Mouse (Mus musculus): ENCODE results near the gene Eipr1. TPM values are rescaled to one million over a fixed set of nuclear protein-coding genes. Genes with fewer than 3 reads are reported as not detected.
A peak's percentile ranks its signal among the peaks of the same experiment; 100 is the strongest.

Gene Eipr1
- polyA plus RNA-seq, 1 experiment from 2014 or later, result 17.2 TPM

DNA sequence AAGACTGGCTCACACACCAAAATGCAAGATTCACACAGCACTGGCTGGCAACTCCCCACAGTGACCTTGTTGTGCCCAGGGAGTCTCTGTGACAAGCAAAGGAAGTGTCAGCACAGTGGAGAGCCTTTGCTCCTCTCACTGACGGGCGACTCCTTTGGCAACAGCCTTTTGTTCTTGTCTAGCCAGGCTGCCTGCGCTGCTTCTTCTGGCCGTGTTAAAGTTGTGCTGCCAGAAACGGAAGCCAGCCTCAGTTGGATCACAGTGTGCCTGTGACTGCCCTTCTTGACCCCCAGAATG lies 108.6 kb downstream of the Eipr1 start:
- no peak overlapping the region for H3K4me2 ChIP-seq
- no peak overlapping the region for H3K27ac ChIP-seq
- no peak overlapping the region for H3K4me3 ChIP-seq
- H3K4me1 ChIP-seq (replicated peaks), result peaks cover 6% of the 10 kb centered on the region
- WGBS, result 44% methylated on average over 5 of the region's 5 CpGs
- no peaks in the 10 kb centered on the region for H3K9me3 ChIP-seq (replicated peaks)
- no peaks in the 10 kb centered on the region for H3K36me3 ChIP-seq
- no peak overlapping the region for H3K9ac ChIP-seq
- no peak for ATAC-seq (replicated peaks; ENCODE audit: insufficient number of reproducible peaks, insufficient read depth, low FRiP score, low read depth)
- H3K27me3 ChIP-seq, result 0 out of 2 replicates have a peak, but pooled peaks cover 3% of the 10 kb centered on the region

DNA sequence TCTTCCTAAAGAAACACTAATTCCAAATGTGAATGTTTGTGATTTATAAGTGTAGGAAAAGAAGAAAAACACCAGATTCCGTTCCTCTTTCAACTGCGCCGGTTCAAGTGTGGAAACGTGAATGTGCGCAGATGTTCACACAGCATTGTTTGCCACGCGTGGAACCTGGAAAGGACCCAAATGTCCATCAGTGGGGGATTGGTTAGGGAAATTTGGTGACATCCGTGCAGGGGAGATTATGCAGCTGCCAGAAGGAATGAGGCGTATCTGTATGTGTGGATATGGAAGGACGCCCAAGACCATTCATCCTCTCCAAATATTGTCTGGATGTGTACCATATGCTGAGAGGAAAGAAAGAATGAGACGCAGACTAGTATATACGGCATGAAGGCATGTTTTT lies 111.7 kb downstream of the Eipr1 start:
- peak; percentile 62; the same call in 1 of the 2 replicates for ATAC-seq (replicated peaks; ENCODE audit: insufficient number of reproducible peaks, insufficient read depth, low FRiP score, low read depth)
- 73% methylated on average over 12 of the region's 12 CpGs for WGBS
- Histone ChIP-seq H3K27me3 (0 out of 2 replicates have a peak, but pooled peaks cover 3% of the 10 kb centered on the region), H3K4me3 (no peak overlapping the region), H3K27ac (no peak overlapping the region), H3K9me3 (replicated peaks) (no peaks in the 10 kb centered on the region), H3K9ac (no peak overlapping the region), H3K36me3 (no peaks in the 10 kb centered on the region), H3K4me1 (replicated peaks) (no peaks in the 10 kb centered on the region), H3K4me2 (no peak overlapping the region)

DNA sequence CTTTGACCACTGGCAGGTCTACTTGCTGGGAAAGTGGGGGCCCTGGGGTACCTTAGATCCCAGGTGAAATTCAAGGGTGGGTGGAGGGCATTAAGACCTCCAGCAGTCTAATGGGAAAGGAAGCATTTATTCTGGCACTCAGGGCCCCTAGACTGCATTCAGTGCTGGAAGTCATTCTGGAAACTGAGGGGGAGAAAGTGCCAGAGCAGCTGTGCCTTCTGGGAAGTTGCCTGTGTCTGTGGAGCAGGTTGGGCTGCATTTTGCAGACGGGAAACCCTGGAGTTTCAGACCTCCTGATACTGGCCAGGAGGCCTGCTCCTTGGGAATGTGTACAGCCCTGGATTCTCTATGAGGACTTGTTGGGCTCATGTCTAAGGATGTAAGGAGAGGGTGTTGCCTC lies 114.5 kb downstream of the Eipr1 start:
- H3K4me1 ChIP-seq (replicated peaks), result no peaks in the 10 kb centered on the region
- no peak overlapping the region for H3K4me2 ChIP-seq
- no peaks in the 10 kb centered on the region for H3K27me3 ChIP-seq
- H3K27ac ChIP-seq, result no peak overlapping the region
- no peak for ATAC-seq (replicated peaks; ENCODE audit: insufficient number of reproducible peaks, insufficient read depth, low FRiP score, low read depth)
- no peak overlapping the region for H3K4me3 ChIP-seq
- 75% methylated on average over 1 of the region's 1 CpGs for WGBS
- no peaks in the 10 kb centered on the region for H3K9me3 ChIP-seq (replicated peaks)
- no peaks in the 10 kb centered on the region for H3K36me3 ChIP-seq
- no peak overlapping the region for H3K9ac ChIP-seq

DNA sequence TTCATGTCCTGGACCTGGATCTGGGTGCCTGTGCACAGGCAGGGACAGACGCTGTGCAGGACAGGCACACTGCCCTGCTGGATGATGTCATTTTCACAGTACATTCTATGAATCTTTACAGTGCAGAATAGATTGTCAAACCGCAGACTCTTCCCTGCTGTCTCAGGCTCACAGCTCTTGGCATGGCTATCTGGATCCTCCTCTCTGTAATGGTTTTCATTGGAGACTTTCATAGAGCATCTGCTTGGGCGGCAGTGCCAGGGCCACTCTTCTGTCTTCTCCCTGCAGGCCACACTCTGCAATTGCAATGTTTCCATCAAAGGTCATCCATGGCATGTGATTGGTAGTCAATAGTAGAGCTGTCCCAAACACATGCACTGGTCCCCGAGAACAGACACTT lies 117.2 kb downstream of the Eipr1 start:
- no peaks in the 10 kb centered on the region for H3K4me1 ChIP-seq (replicated peaks)
- H3K4me2 ChIP-seq, result no peak overlapping the region
- H3K9me3 ChIP-seq (replicated peaks), result no peaks in the 10 kb centered on the region
- no peaks in the 10 kb centered on the region for H3K36me3 ChIP-seq
- H3K27ac ChIP-seq, result no peak overlapping the region
- no peak for ATAC-seq (replicated peaks; ENCODE audit: insufficient number of reproducible peaks, insufficient read depth, low FRiP score, low read depth)
- H3K4me3 ChIP-seq, result no peak overlapping the region
- no peak overlapping the region for H3K9ac ChIP-seq
- 74% methylated on average over 4 of the region's 4 CpGs for WGBS
- H3K27me3 ChIP-seq, result no peaks in the 10 kb centered on the region

DNA sequence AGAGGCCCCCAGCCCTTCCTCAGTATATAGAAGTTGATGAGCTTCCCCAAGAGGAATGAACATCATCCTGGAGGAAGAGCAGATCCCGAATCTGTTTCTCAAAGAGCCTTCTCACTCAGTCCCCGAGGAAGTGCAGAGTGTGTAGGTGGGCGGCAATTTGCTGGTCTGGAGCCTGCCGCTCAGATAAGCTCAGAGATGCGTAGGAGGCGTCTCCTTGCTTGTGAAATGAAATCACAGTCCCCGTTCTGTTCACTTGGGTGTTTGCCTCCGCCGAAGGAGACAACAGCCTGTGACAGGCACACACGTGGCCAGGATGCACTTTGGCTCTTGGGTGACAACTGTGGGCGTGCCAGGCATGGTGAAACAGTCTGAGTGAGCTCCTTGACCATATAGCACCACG lies 120.7 kb downstream of the Eipr1 start:
- H3K4me2 ChIP-seq, result no peak overlapping the region
- H3K36me3 ChIP-seq, result no peaks in the 10 kb centered on the region
- WGBS, result 52% methylated on average over 12 of the region's 12 CpGs
- no peaks in the 10 kb centered on the region for H3K27me3 ChIP-seq
- H3K9ac ChIP-seq, result no peak overlapping the region
- no peak overlapping the region for H3K27ac ChIP-seq
- no peak overlapping the region for H3K4me3 ChIP-seq
- no peaks in the 10 kb centered on the region for H3K9me3 ChIP-seq (replicated peaks)
- ATAC-seq (replicated peaks; ENCODE audit: insufficient number of reproducible peaks, insufficient read depth, low FRiP score, low read depth), result no peak
- no peaks in the 10 kb centered on the region for H3K4me1 ChIP-seq (replicated peaks)

DNA sequence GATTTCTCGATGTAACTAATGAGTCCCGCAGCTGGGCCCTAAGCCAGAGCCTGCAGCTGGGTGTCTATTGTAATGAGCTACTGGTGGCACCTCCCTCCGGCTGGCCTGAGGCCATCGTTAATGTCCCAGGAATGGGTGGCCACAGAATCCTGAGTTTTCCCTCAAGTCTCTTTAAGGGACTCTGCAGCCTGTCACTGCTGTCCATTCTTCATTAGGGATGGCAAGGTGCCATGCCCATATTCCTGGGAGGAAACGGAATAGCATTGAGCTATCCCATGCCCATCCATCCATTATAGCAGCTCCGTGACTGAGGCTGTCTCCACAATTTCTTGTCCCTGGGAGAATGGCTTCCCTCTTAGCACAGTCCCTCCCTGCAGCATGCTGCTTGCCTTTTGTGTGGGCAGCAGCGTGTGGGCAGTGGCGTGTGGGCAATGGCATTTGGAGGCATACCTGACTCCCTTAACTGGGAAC lies 123.2 kb downstream of the Eipr1 start:
- no peak for ATAC-seq (replicated peaks; ENCODE audit: insufficient number of reproducible peaks, insufficient read depth, low FRiP score, low read depth)
- no peak overlapping the region for H3K27ac ChIP-seq
- H3K4me1 ChIP-seq (replicated peaks), result no peaks in the 10 kb centered on the region
- WGBS, result 69% methylated on average over 8 of the region's 8 CpGs
- H3K4me2 ChIP-seq, result no peak overlapping the region
- H3K27me3 ChIP-seq, result no peaks in the 10 kb centered on the region
- no peaks in the 10 kb centered on the region for H3K36me3 ChIP-seq
- no peaks in the 10 kb centered on the region for H3K9me3 ChIP-seq (replicated peaks)
- H3K4me3 ChIP-seq, result no peak overlapping the region
- H3K9ac ChIP-seq, result no peak overlapping the region

DNA sequence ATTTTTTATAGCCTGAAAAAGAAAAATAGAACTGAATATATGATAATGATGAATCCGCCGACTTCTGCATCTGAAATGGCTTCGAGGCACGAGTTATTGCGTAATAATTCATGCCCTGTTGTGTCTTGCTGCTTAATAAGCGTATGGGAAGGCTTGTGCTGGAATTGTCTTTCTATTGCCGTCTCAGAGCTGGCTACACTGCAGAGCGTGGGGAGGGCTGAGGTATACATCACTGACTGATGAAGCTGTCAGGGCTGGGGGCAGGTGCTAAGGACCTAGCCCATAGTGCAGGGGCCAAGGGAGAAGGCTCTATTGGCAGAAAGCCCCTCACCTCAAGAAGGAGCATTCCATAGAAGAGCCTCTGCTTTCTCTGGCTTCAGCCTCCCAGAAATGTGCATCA lies 123.9 kb downstream of the Eipr1 start:
- H3K27ac ChIP-seq, result no peak overlapping the region
- WGBS, result 84% methylated on average over 8 of the region's 8 CpGs
- H3K27me3 ChIP-seq, result no peaks in the 10 kb centered on the region
- no peaks in the 10 kb centered on the region for H3K9me3 ChIP-seq (replicated peaks)
- H3K4me2 ChIP-seq, result no peak overlapping the region
- no peaks in the 10 kb centered on the region for H3K36me3 ChIP-seq
- no peak overlapping the region for H3K4me3 ChIP-seq
- ATAC-seq (replicated peaks; ENCODE audit: insufficient number of reproducible peaks, insufficient read depth, low FRiP score, low read depth), result no peak
- H3K9ac ChIP-seq, result no peak overlapping the region
- H3K4me1 ChIP-seq (replicated peaks), result no peaks in the 10 kb centered on the region

DNA sequence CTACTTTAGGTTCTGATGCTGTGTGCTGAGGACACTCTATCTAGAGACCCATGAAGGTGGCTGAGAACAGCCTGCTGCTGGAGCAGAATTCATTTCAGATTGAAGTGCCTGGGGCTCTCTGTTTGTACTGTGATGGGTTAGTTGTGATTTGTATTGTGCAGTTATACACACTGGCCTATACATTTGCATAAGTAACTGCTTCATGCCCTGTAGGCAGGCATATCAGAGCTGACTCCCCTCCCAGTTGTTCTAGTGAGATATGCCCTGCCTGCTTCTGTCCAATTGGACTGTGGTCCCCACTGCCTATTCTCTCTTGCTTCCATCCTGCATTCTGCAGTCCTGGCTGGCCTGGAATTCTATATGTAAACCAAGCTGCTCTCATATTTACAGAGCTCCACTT lies 128.9 kb downstream of the Eipr1 start:
- H3K4me3 ChIP-seq, result no peak overlapping the region
- 0 out of 2 replicates have a peak, but pooled peaks cover 3% of the 10 kb centered on the region for H3K4me1 ChIP-seq (replicated peaks)
- H3K27ac ChIP-seq, result no peak overlapping the region
- H3K27me3 ChIP-seq, result no peaks in the 10 kb centered on the region
- ATAC-seq (replicated peaks; ENCODE audit: insufficient number of reproducible peaks, insufficient read depth, low FRiP score, low read depth), result no peak
- H3K9me3 ChIP-seq (replicated peaks), result no peaks in the 10 kb centered on the region
- H3K36me3 ChIP-seq, result no peaks in the 10 kb centered on the region
- H3K4me2 ChIP-seq, result no peak overlapping the region
- H3K9ac ChIP-seq, result no peak overlapping the region

DNA sequence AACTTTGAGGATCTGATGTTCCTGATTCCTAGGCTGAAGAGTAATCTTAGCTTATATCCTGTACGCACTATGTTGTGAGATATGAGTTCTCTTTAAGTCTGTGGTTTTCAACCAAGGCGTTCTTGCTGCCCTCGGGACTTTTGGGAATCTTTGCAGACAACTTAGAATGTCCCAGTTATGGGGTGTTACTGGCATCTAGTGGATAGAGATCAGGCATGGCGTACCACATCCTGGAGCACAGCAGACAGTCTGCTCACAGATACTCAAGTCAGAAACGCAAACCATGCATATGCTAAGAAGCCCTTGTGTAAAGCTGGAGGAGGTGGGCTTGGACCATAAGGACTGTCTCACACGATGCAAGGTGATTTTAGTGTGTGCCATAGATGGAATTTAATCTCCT lies 136.1 kb downstream of the Eipr1 start:
- H3K27me3 ChIP-seq, result peaks cover 15% of the 10 kb centered on the region
- no peak overlapping the region for H3K4me2 ChIP-seq
- 75% methylated on average over 6 of the region's 6 CpGs for WGBS
- H3K27ac ChIP-seq, result no peak overlapping the region
- no peaks in the 10 kb centered on the region for H3K9me3 ChIP-seq (replicated peaks)
- no peak for ATAC-seq (replicated peaks; ENCODE audit: insufficient number of reproducible peaks, insufficient read depth, low FRiP score, low read depth)
- H3K4me1 ChIP-seq (replicated peaks), result 0 out of 2 replicates have a peak, but pooled peaks cover 3% of the 10 kb centered on the region
- no peak overlapping the region for H3K4me3 ChIP-seq
- H3K9ac ChIP-seq, result no peak overlapping the region
- no peaks in the 10 kb centered on the region for H3K36me3 ChIP-seq

DNA sequence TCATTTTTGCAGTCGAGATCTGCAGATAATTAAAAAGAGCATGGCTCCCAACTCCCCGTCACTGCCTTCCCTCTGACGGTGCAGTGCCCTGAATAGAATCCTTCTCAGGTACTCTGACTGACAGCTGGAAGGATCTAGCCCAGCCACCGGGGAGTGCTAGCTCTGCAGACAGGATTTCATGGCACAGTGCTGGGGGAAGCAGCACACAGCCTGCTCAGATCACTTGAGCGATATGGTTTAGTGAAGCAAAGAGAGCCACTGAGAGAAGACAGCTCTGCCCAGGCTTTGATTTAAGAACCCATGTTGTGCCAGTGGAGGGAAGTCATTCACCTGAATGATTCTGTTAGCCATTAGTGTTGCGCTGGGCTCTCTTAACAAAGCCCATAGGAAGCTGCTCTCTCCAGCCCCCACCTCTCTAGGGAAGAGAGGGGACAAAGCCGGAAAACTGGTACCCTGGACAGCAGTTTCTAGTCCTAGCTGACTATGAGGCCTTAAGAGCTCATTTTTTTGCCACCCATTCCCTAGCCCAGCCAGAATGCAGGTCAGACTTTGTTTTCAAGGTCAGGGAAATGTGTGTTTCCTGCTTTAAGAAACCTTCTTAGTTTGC lies 137.6 kb downstream of the Eipr1 start:
- Histone ChIP-seq H3K27ac (no peak overlapping the region), H3K9ac (no peak overlapping the region), H3K27me3 (peaks cover 15% of the 10 kb centered on the region), H3K4me2 (no peak overlapping the region), H3K36me3 (no peaks in the 10 kb centered on the region), H3K4me3 (no peak overlapping the region), H3K9me3 (replicated peaks) (no peaks in the 10 kb centered on the region), H3K4me1 (replicated peaks) (0 out of 2 replicates have a peak, but pooled peaks cover 3% of the 10 kb centered on the region)
- WGBS, result 40% methylated on average over 7 of the region's 7 CpGs
- ATAC-seq (replicated peaks; ENCODE audit: insufficient number of reproducible peaks, insufficient read depth, low FRiP score, low read depth), result no peak

DNA sequence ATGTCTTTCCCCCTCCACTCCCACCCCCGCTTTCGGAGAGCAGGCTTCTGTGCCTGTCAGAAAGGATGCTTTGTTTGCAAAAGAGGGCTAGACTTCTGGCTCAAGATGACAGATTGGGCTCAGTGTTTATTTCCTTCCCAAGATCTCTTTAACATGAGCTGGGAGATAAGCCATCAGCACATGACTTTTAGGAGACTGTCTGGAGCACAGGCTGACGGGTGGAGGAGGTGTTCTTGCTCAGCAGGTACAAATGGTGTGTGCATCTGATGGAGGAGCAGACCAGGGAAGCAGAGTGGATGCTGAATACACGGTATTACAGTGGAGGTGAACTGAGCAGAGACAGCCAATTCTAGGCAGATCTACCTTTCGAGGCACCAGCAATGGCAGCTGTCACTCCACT lies 139.9 kb downstream of the Eipr1 start:
- H3K4me3 ChIP-seq, result no peak overlapping the region
- H3K27ac ChIP-seq, result no peak overlapping the region
- H3K9me3 ChIP-seq (replicated peaks), result no peaks in the 10 kb centered on the region
- H3K36me3 ChIP-seq, result no peaks in the 10 kb centered on the region
- 47% methylated on average over 5 of the region's 5 CpGs for WGBS
- no peak for ATAC-seq (replicated peaks; ENCODE audit: insufficient number of reproducible peaks, insufficient read depth, low FRiP score, low read depth)
- H3K4me2 ChIP-seq, result no peak overlapping the region
- H3K27me3 ChIP-seq, result peaks cover 12% of the 10 kb centered on the region
- H3K9ac ChIP-seq, result no peak overlapping the region
- no peaks in the 10 kb centered on the region for H3K4me1 ChIP-seq (replicated peaks)

DNA sequence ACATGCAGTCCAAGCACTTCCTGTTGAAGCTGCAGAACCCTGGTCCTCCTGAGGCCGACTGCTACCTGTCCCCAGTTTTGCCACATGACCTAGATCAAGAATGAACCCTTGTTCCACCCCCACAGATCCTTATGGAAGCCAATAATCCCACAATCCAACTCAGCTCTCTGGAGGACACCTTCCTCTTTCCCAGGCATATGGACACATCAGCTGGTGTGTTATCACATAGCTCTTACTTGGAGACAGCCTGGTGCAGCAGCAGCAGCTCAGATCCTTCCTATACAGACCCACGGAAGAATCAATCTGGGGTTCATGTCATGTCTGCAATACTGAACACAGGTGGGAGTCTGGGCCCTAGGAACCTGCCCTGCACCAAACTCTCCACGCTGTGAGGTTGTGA lies 145.0 kb downstream of the Eipr1 start:
- Histone ChIP-seq H3K4me1 (replicated peaks) (no peaks in the 10 kb centered on the region), H3K9ac (no peak overlapping the region), H3K9me3 (replicated peaks) (no peaks in the 10 kb centered on the region), H3K27me3 (no peaks in the 10 kb centered on the region), H3K4me2 (no peak overlapping the region), H3K36me3 (no peaks in the 10 kb centered on the region), H3K27ac (no peak overlapping the region), H3K4me3 (no peak overlapping the region)
- 65% methylated on average over 3 of the region's 3 CpGs for whole genome bisulfite sequencing
- no peak for ATAC-seq (replicated peaks; ENCODE audit: insufficient number of reproducible peaks, insufficient read depth, low FRiP score, low read depth)

Measured in heart, embryonic 15.5 days (tissue).